Mouse (Mus musculus): ENCODE results near the gene Ctsd. TPM values are rescaled to one million over a fixed set of nuclear protein-coding genes. Genes with fewer than 3 reads are reported as not detected.
"Not testable (repeated sequence)": the region's sequence is repeated elsewhere in the genome, so short reads cannot be mapped to it uniquely, and the experiment has no call there.

The Ctsd gene
- polyA plus RNA-seq, 1 experiment from 2014 or later: 135 TPM

- Histone ChIP-seq H3K9me3 (no peaks in the 10 kb centered on the region), H3K4me1 (no peaks in the 10 kb centered on the region), H3K27me3 (ENCODE audit: poor library complexity, severe bottlenecking) (no peaks in the 10 kb centered on the region), H3K4me3 (no peak overlapping the region), H3K27ac (no peak overlapping the region), H3K36me3 (replicated peaks) (no peaks in the 10 kb centered on the region)
- WGBS: 98% methylated on average over 2 of the region's 2 CpGs
- DNase-seq (ENCODE audit: extremely low spot score, low spot score): no peak
Observed at GRCm38 (mm10) chr7:142418027-142418426, 30.2 kb upstream of the Ctsd start.

DNA sequence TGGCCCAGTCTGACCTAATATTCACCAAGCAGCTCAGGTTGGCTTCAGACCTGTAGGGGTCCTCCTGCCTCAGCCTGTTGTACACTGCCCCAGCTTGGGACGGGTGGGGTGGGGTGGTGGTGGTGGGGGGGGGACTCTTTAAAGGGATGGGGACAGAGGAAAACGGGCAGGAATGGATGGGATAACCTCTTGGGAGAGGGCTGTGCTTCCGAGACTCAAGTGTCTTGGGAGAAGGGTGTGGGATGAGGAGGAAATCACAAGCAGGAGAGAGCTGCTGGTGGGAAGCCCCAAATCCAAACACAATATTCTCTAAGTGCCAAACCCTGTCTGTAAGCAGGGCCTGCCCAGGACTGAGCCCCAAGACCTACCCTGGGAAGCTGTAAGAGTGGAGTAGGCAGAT lies 28.4 kb upstream of the Ctsd start:
- Histone ChIP-seq H3K4me1 (no peaks in the 10 kb centered on the region), H3K4me3 (no peak overlapping the region), H3K9me3 (no peaks in the 10 kb centered on the region), H3K27ac (no peak overlapping the region), H3K27me3 (ENCODE audit: poor library complexity, severe bottlenecking) (no peaks in the 10 kb centered on the region), H3K36me3 (replicated peaks) (no peaks in the 10 kb centered on the region)
- 79% methylated on average over 3 of the region's 3 CpGs for WGBS
- no peak for DNase-seq (ENCODE audit: extremely low spot score, low spot score)

DNA sequence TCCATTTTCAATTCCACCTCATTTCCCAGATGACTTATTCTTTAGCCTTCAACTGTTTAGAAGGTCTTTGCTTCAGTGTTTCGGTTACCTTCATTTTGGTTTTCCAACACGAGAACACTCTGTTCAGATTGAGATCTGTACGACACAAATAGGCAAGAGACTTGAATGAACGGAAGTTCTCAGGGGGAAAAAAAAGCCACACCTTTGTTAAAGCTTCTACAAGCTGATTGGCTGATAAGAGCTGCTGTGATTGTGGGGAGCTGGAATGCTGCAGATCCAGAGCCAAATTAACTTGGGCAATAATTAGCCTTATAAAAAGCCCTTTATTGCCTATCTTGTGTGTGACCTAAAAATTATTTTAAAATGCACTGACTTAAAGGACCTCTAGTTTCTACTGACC lies 27.5 kb upstream of the Ctsd start:
- Histone ChIP-seq H3K36me3 (replicated peaks) (no peaks in the 10 kb centered on the region), H3K9me3 (no peaks in the 10 kb centered on the region), H3K27ac (no peak overlapping the region), H3K4me1 (no peaks in the 10 kb centered on the region), H3K4me3 (no peak overlapping the region), H3K27me3 (ENCODE audit: poor library complexity, severe bottlenecking) (no peaks in the 10 kb centered on the region)
- 63% methylated on average over 4 of the region's 4 CpGs for WGBS
- DNase-seq (ENCODE audit: extremely low spot score, low spot score): no peak

GRCm38 (mm10) chr7:142413285-142413684 lies 25.4 kb upstream of the Ctsd start:
- H3K9me3 ChIP-seq: no peaks in the 10 kb centered on the region
- no peak overlapping the region for H3K4me3 ChIP-seq
- no peak for DNase-seq (ENCODE audit: extremely low spot score, low spot score)
- H3K27ac ChIP-seq: no peak overlapping the region
- H3K27me3 ChIP-seq (ENCODE audit: poor library complexity, severe bottlenecking): 0 out of 2 replicates have a peak, but pooled peaks cover 10% of the 10 kb centered on the region
- H3K36me3 ChIP-seq (replicated peaks): no peaks in the 10 kb centered on the region
- H3K4me1 ChIP-seq: no peaks in the 10 kb centered on the region
- WGBS: 94% methylated on average over 6 of the region's 6 CpGs

- Histone ChIP-seq H3K4me3 (no peak overlapping the region), H3K4me1 (no peaks in the 10 kb centered on the region), H3K9me3 (no peaks in the 10 kb centered on the region), H3K27ac (no peak overlapping the region), H3K27me3 (ENCODE audit: poor library complexity, severe bottlenecking) (0 out of 2 replicates have a peak, but pooled peaks cover 12% of the 10 kb centered on the region), H3K36me3 (replicated peaks) (no peaks in the 10 kb centered on the region)
- WGBS: 87% methylated on average over 3 of the region's 3 CpGs
- no peak for DNase-seq (ENCODE audit: extremely low spot score, low spot score)
Observed at GRCm38 (mm10) chr7:142409603-142410002, 21.8 kb upstream of the Ctsd start.

GRCm38 (mm10) chr7:142408686-142409085 lies 20.8 kb upstream of the Ctsd start:
- H3K27me3 ChIP-seq (ENCODE audit: poor library complexity, severe bottlenecking): 0 out of 2 replicates have a peak, but pooled peaks cover 16% of the 10 kb centered on the region

GRCm38 (mm10) chr7:142407935-142408334 lies 20.1 kb upstream of the Ctsd start:
- Histone ChIP-seq H3K4me1 (no peaks in the 10 kb centered on the region), H3K4me3 (no peak overlapping the region)
- WGBS: 77% methylated on average over 4 of the region's 4 CpGs

More at GRCm38 (mm10) chr7:142408686-142409085, 20.8 kb upstream of the Ctsd start:
- Histone ChIP-seq H3K36me3 (replicated peaks) (no peaks in the 10 kb centered on the region), H3K4me3 (no peak overlapping the region), H3K9me3 (no peaks in the 10 kb centered on the region), H3K4me1 (no peaks in the 10 kb centered on the region), H3K27ac (no peak overlapping the region)
- 94% methylated on average over 8 of the region's 8 CpGs for WGBS
- DNase-seq (ENCODE audit: extremely low spot score, low spot score): no peak

DNA sequence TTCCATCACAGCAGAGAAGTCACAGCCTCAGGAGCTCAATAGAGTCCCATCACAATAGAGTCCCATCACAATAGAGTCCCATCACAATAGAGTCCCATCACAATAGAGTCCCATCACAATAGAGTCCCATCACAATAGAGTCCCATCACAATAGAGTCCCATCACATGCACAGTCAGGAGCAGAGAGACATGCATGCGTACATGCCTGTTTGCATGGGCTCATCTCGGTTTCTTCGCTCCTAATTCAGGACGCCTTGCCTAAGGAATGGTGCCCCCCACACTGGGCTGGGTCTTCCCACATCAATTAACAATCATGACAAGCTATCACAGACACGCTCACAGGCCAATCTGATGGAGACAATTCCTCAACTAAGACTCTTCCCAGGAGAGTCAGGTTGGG lies 17.3 kb upstream of the Ctsd start:
- not testable (repeated sequence) for H3K36me3 ChIP-seq (replicated peaks); H3K9me3 ChIP-seq; DNase-seq (ENCODE audit: extremely low spot score, low spot score); H3K4me3 ChIP-seq; H3K27ac ChIP-seq
- WGBS: 90% methylated on average over 5 of the region's 5 CpGs
- Histone ChIP-seq H3K4me1 (peaks cover 17% of the 10 kb centered on the region), H3K27me3 (ENCODE audit: poor library complexity, severe bottlenecking) (peaks cover 26% of the 10 kb centered on the region)

More at GRCm38 (mm10) chr7:142407935-142408334, 20.1 kb upstream of the Ctsd start:
- Histone ChIP-seq H3K27me3 (ENCODE audit: poor library complexity, severe bottlenecking) (peaks cover 19% of the 10 kb centered on the region; the same call in 1 of the 2 replicates), H3K9me3 (no peaks in the 10 kb centered on the region), H3K36me3 (replicated peaks) (no peaks in the 10 kb centered on the region), H3K27ac (no peak overlapping the region)
- no peak for DNase-seq (ENCODE audit: extremely low spot score, low spot score)

DNA sequence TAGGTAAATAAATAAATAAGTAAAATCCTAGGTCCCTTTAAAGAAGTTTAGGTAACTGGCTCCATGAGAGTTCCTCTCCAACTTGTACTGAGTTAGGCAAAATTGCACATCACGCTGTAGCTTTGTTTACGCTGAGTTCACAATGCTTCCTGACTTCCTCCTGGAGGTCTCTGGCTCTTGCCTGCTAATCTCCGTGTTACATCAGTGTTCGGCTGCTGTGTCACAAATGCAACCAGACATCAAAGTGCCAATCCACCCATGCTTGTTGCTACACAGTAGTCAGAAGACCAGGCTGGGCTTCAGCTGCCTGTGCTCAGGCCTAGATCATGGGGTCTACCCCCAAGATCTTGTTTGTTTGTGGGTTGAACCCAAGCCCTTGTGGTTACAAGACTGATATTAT lies 15.8 kb upstream of the Ctsd start:
- Histone ChIP-seq H3K36me3 (replicated peaks) (no peaks in the 10 kb centered on the region), H3K9me3 (no peaks in the 10 kb centered on the region), H3K27ac (no peak overlapping the region), H3K4me3 (no peak overlapping the region), H3K4me1 (peaks cover 25% of the 10 kb centered on the region), H3K27me3 (ENCODE audit: poor library complexity, severe bottlenecking) (peaks cover 33% of the 10 kb centered on the region)
- DNase-seq (ENCODE audit: extremely low spot score, low spot score): no peak
- WGBS: 83% methylated on average over 4 of the region's 4 CpGs

- peaks cover 60% of the 10 kb centered on the region for H3K27me3 ChIP-seq (ENCODE audit: poor library complexity, severe bottlenecking)
- 21% methylated on average over 7 of the region's 7 CpGs for WGBS
- DNase-seq (ENCODE audit: extremely low spot score, low spot score): peak; percentile 68
Observed at GRCm38 (mm10) chr7:142400750-142401142, 12.9 kb upstream of the Ctsd start.

GRCm38 (mm10) chr7:142400112-142400749 lies 12.4 kb upstream of the Ctsd start:
- Histone ChIP-seq H3K27ac (peak overlapping the region; percentile 60; the same call in 1 of the 2 replicates), H3K27me3 (ENCODE audit: poor library complexity, severe bottlenecking) (peaks cover 63% of the 10 kb centered on the region), H3K4me1 (peaks cover 33% of the 10 kb centered on the region), H3K36me3 (replicated peaks) (no peaks in the 10 kb centered on the region), H3K9me3 (no peaks in the 10 kb centered on the region), H3K4me3 (no peak overlapping the region)
- no peak for DNase-seq (ENCODE audit: extremely low spot score, low spot score)
- 58% methylated on average over 7 of the region's 7 CpGs for WGBS

More at GRCm38 (mm10) chr7:142400750-142401142, 12.9 kb upstream of the Ctsd start:
- no peaks in the 10 kb centered on the region for H3K36me3 ChIP-seq (replicated peaks)
- H3K9me3 ChIP-seq: no peaks in the 10 kb centered on the region
- H3K4me1 ChIP-seq: peaks cover 33% of the 10 kb centered on the region
- H3K4me3 ChIP-seq: no peak overlapping the region
- peak overlapping the region; percentile 27; the same call in 1 of the 2 replicates for H3K27ac ChIP-seq

DNA sequence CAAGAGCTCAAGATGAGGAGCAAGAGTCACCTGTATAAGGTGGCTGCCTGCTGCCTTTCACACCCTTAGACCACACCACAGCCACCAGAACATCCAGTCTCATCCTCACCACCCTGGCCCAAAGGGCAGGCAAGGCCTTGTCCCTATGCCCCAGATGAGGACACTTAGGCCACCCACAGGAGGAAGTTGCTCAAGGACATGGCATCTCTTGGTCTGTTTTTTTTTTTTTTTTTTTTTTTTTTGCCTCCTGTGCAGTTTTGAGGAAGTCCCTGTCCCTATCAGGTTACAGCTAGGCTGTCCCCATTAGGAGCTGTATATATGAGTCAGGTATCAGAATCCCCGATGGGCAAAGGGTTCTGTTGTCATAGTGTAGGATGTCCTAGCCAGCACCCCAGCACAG lies 11.4 kb upstream of the Ctsd start:
- peaks cover 63% of the 10 kb centered on the region for H3K27me3 ChIP-seq (ENCODE audit: poor library complexity, severe bottlenecking)
- H3K9me3 ChIP-seq: no peaks in the 10 kb centered on the region
- no peak overlapping the region for H3K4me3 ChIP-seq
- H3K27ac ChIP-seq: 0 out of 2 replicates have a peak overlapping the region, but pooled peaks have one; percentile 60
- no peaks in the 10 kb centered on the region for H3K36me3 ChIP-seq (replicated peaks)
- WGBS: 77% methylated on average over 1 of the region's 1 CpGs
- peaks cover 33% of the 10 kb centered on the region for H3K4me1 ChIP-seq
- DNase-seq (ENCODE audit: extremely low spot score, low spot score): no peak

DNA sequence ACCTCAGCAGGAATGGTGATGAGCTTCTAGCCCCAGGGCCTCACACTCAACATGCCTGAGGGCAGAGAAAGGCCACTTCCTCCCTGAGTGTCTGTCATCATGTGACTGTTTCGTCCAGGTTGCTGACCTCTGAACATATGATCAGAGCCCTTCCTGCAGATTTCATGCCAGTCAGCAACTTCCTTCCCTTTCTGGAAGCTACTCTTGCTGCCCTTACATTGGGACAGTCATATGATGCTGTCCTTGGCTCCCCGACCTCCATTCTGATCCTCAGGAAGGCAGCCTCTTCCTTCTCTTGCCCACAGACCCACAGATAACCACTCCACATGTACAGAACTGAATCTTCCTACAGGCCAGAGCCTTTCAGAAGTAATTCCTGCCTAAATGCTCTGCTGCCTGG lies 10.2 kb upstream of the Ctsd start:
- H3K27ac ChIP-seq: no peak overlapping the region
- no peak for DNase-seq (ENCODE audit: extremely low spot score, low spot score)
- 72% methylated on average over 2 of the region's 2 CpGs for WGBS

More for the DNA sequence above, 10.2 kb upstream of the Ctsd start:
- H3K4me1 ChIP-seq: peaks cover 40% of the 10 kb centered on the region
- no peak overlapping the region for H3K4me3 ChIP-seq
- H3K27me3 ChIP-seq (ENCODE audit: poor library complexity, severe bottlenecking): peaks cover 61% of the 10 kb centered on the region
- H3K9me3 ChIP-seq: no peaks in the 10 kb centered on the region
- no peaks in the 10 kb centered on the region for H3K36me3 ChIP-seq (replicated peaks)
